Mouse (Mus musculus): ENCODE measurements around the gene Ppp4r2. TPM values are rescaled to one million over a fixed set of nuclear protein-coding genes. Genes with fewer than 3 reads are reported as not detected.

The Ppp4r2 gene
- polyA plus RNA-seq, 1 experiment from 2014 or later, result 10.6 TPM

DNA sequence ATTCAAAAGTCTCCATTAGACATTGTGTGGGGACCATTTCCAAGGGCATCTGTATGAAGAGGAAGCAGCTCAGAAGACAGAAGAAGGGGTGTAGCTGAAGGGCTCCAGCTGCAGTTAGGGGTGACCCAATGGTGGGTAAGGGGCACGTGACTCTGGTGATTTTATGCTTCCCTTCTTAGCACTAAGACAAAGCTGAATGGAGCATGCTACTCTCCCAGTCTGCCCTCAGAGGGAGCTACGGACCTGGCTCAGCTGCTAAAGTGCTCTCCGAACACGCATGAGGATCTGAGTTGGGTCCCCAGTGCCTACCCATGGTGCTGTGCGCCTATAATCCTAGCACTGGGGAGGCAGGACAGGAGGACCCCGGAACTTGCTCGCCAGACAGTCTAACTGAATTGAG, 52.0 kb downstream of the Ppp4r2 start:
- Histone ChIP-seq H3K4me3 (replicated peaks) (no peak overlapping the region), H3K36me3 (no peaks in the 10 kb centered on the region), H3K27ac (no peak overlapping the region), H3K4me2 (no peak overlapping the region), H3K9me3 (replicated peaks) (no peaks in the 10 kb centered on the region), H3K9ac (no peak overlapping the region), H3K4me1 (replicated peaks) (0 out of 2 replicates have a peak, but pooled peaks cover 4% of the 10 kb centered on the region), H3K27me3 (no peaks in the 10 kb centered on the region)
- ATAC-seq (ENCODE audit: low read depth) (no peak), DNase-seq (no peak)
- 48% methylated on average over 7 of the region's 7 CpGs for WGBS (ENCODE audit: insufficient replicate concordance)

- Histone ChIP-seq H3K9ac (no peak overlapping the region), H3K4me3 (replicated peaks) (no peak overlapping the region), H3K27me3 (no peaks in the 10 kb centered on the region), H3K4me1 (replicated peaks) (0 out of 2 replicates have a peak, but pooled peaks cover 4% of the 10 kb centered on the region), H3K4me2 (no peak overlapping the region), H3K27ac (no peak overlapping the region), H3K36me3 (no peaks in the 10 kb centered on the region), H3K9me3 (replicated peaks) (no peaks in the 10 kb centered on the region)
- no peak for DNase-seq
- WGBS (ENCODE audit: insufficient replicate concordance), result 64% methylated on average over 9 of the region's 9 CpGs
- ATAC-seq (ENCODE audit: low read depth), result no peak
Measured at GRCm38 (mm10) chr6:100887012-100887411, 53.6 kb downstream of the Ppp4r2 start.

- H3K4me2 ChIP-seq, result no peak overlapping the region
- H3K9ac ChIP-seq, result no peak overlapping the region
- ATAC-seq (ENCODE audit: low read depth) (no peak), DNase-seq (no peak)
- H3K4me1 ChIP-seq (replicated peaks), result no peaks in the 10 kb centered on the region
- no peaks in the 10 kb centered on the region for H3K36me3 ChIP-seq
- H3K4me3 ChIP-seq (replicated peaks), result no peak overlapping the region
- WGBS (ENCODE audit: insufficient replicate concordance), result 60% methylated on average over 6 of the region's 6 CpGs
- H3K9me3 ChIP-seq (replicated peaks), result no peaks in the 10 kb centered on the region
- no peaks in the 10 kb centered on the region for H3K27me3 ChIP-seq
- H3K27ac ChIP-seq, result no peak overlapping the region
Measured at GRCm38 (mm10) chr6:100889340-100889739, 55.9 kb downstream of the Ppp4r2 start.

- Histone ChIP-seq H3K27me3 (no peaks in the 10 kb centered on the region), H3K36me3 (no peaks in the 10 kb centered on the region), H3K4me2 (no peak overlapping the region), H3K4me3 (replicated peaks) (no peak overlapping the region), H3K4me1 (replicated peaks) (no peaks in the 10 kb centered on the region), H3K27ac (no peak overlapping the region), H3K9me3 (replicated peaks) (no peaks in the 10 kb centered on the region), H3K9ac (no peak overlapping the region)
- DNase-seq, result no peak
- WGBS (ENCODE audit: insufficient replicate concordance), result 58% methylated on average over 4 of the region's 4 CpGs
- no peak for ATAC-seq (ENCODE audit: low read depth)
Measured at GRCm38 (mm10) chr6:100892489-100892888, 59.1 kb downstream of the Ppp4r2 start.

- whole genome bisulfite sequencing (ENCODE audit: insufficient replicate concordance), result 46% methylated on average over 5 of the region's 5 CpGs
- Histone ChIP-seq H3K9ac (no peak overlapping the region), H3K27me3 (no peaks in the 10 kb centered on the region), H3K27ac (no peak overlapping the region), H3K9me3 (replicated peaks) (no peaks in the 10 kb centered on the region), H3K4me1 (replicated peaks) (no peaks in the 10 kb centered on the region), H3K4me3 (replicated peaks) (no peak overlapping the region), H3K4me2 (no peak overlapping the region), H3K36me3 (no peaks in the 10 kb centered on the region)
- ATAC-seq (ENCODE audit: low read depth), result no peak
- no peak for DNase-seq
Measured at GRCm38 (mm10) chr6:100893073-100893472, 59.7 kb downstream of the Ppp4r2 start.

DNA sequence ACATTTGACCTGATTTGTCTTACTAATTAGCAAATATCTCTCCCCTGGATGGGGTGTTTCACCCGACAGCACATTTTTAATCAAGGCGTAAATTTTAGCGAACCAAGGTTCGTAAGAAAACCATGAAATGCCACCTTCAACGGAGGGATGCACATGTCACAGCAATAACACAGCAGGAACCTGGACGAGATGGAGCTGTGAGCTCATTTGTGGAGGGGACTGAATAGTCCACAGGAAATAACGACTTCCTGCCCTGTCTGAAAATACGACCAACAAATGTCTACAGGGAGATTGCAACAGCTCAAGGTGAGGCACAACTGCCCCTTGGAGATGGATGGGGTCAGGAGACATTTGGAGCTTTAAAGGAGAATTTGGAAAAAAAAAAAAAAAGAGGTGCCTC, 61.8 kb downstream of the Ppp4r2 start:
- H3K9ac ChIP-seq, result no peak overlapping the region
- ATAC-seq (ENCODE audit: low read depth), result no peak

GRCm38 (mm10) chr6:100896883-100897282, 63.5 kb downstream of the Ppp4r2 start:
- Histone ChIP-seq H3K27me3 (no peaks in the 10 kb centered on the region), H3K4me1 (replicated peaks) (no peaks in the 10 kb centered on the region), H3K27ac (no peak overlapping the region), H3K36me3 (no peaks in the 10 kb centered on the region), H3K9ac (no peak overlapping the region), H3K9me3 (replicated peaks) (no peaks in the 10 kb centered on the region), H3K4me2 (no peak overlapping the region), H3K4me3 (replicated peaks) (no peak overlapping the region)
- WGBS (ENCODE audit: insufficient replicate concordance), result 58% methylated on average over 5 of the region's 5 CpGs
- no peak for DNase-seq
- no peak for ATAC-seq (ENCODE audit: low read depth)

More for the DNA sequence above, 61.8 kb downstream of the Ppp4r2 start:
- Histone ChIP-seq H3K4me1 (replicated peaks) (no peaks in the 10 kb centered on the region), H3K4me3 (replicated peaks) (no peak overlapping the region), H3K27ac (no peak overlapping the region), H3K27me3 (no peaks in the 10 kb centered on the region), H3K9me3 (replicated peaks) (no peaks in the 10 kb centered on the region), H3K4me2 (no peak overlapping the region), H3K36me3 (no peaks in the 10 kb centered on the region)
- 40% methylated on average over 8 of the region's 8 CpGs for WGBS (ENCODE audit: insufficient replicate concordance)
- DNase-seq, result no peak

DNA sequence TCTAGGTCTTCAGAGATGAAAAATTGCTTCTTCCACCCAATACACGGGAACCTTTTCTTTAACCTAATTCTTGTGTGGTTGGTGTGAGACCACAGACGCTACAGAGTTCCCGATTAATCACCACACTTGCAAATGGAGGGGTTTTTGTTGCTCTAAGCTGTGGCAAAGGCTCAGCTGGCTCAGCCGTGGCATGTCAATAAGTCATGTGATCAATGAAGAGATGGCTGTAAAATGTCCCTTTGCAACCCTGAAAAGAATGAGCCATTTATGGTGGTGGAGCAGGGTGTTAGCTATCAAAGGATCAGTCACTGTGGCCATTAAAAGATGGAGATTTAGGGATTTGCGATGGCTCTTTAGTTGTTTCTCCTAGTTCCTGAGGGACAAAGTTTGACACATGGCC, 71.0 kb downstream of the Ppp4r2 start:
- no peak for ATAC-seq (ENCODE audit: low read depth)
- H3K4me2 ChIP-seq, result no peak overlapping the region
- no peaks in the 10 kb centered on the region for H3K27me3 ChIP-seq
- no peaks in the 10 kb centered on the region for H3K36me3 ChIP-seq
- H3K4me3 ChIP-seq (replicated peaks), result no peak overlapping the region
- no peak overlapping the region for H3K9ac ChIP-seq
- H3K27ac ChIP-seq, result no peak overlapping the region
- H3K9me3 ChIP-seq (replicated peaks), result no peaks in the 10 kb centered on the region
- H3K4me1 ChIP-seq (replicated peaks), result no peaks in the 10 kb centered on the region
- DNase-seq, result no peak
- 61% methylated on average over 5 of the region's 5 CpGs for WGBS (ENCODE audit: insufficient replicate concordance)

DNA sequence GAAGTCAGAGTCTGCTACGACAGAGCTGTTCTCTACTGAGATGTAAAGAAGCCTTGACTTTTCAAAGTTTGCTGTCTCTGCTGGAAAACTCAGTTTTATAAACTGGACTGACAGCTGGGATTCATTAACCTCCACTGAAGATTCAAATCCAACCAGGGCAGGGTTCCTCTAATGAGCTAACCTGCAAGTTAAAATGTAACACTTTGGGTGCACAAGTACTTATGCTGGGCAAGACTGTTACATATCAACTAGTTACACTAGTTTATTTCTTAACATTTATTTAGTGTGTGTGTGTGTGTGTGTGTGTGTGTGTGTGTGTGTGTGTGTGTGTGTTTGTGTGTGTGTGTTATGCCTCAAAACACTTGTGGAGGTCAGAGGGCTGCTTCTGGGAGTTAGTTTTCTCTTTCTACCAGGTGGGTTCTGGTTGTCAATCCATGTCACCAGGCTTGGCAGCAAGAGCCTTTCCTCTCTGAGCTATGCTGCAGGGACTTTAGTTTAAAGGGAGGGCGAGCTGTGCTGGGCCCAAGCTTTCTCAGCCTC, 76.8 kb downstream of the Ppp4r2 start:
- no peaks in the 10 kb centered on the region for H3K36me3 ChIP-seq
- ATAC-seq (ENCODE audit: low read depth) (no peak), DNase-seq (no peak)
- WGBS (ENCODE audit: insufficient replicate concordance), result 67% methylated on average over 2 of the region's 2 CpGs
- H3K4me2 ChIP-seq, result no peak overlapping the region
- H3K27me3 ChIP-seq, result no peaks in the 10 kb centered on the region
- no peak overlapping the region for H3K9ac ChIP-seq
- H3K4me3 ChIP-seq (replicated peaks), result no peak overlapping the region
- no peaks in the 10 kb centered on the region for H3K9me3 ChIP-seq (replicated peaks)
- no peak overlapping the region for H3K27ac ChIP-seq
- H3K4me1 ChIP-seq (replicated peaks), result no peaks in the 10 kb centered on the region

Other genes with a start within 250 kb of the Ppp4r2 start
- gene Shq1, start 162.5 kb upstream of the Ppp4r2 start, polyA plus RNA-seq (2015; fragmentation: Nextera tagmentation; extraction: Ambion mirVana), result 15.3 and 16.4 TPM in 2 replicates
- 0.13 TPM in 2 replicates for gene Gxylt2, start 128.9 kb upstream of the Ppp4r2 start, polyA plus RNA-seq (2015; fragmentation: Nextera tagmentation; extraction: Ambion mirVana)

Data from liver, embryonic 13.5 days (tissue).